Mouse (Mus musculus): ENCODE results near the gene Gm37240. TPM values are rescaled to one million over a fixed set of nuclear protein-coding genes. Genes with fewer than 3 reads are reported as not detected.

The Gm37240 gene
- polyA plus RNA-seq, 1 experiment from 2014 or later: 0.43 TPM

DNA sequence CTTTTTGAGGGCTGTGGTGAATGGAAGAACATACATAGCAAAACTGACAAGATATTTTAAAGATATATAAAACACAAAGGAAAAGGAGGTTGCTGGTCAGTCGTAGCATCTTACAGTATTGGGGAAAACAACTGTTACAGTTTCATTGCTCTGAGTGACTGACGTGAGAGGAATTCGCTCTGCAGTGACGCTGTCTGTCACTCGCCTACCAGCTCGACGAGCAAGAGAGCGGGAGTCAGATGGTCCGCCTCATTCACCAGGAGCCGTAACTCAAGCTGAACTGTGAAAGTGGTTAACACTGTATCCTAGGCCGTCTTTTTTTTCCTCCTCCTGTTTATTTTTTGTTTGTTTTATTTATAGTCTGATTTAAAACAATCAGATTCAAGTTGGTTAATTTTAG, 908.6 kb downstream of the Gm37240 start:
- Histone ChIP-seq H3K4me3 (ENCODE audit: low read depth, low read length) (no peak overlapping the region), H3K36me3 (ENCODE audit: control insufficient read depth, insufficient read depth, low read length) (peaks cover 4% of the 10 kb centered on the region; the same call in 1 of the 2 replicates), H3K27ac (ENCODE audit: low read depth, low read length) (no peak overlapping the region), H3K4me1 (replicated peaks; ENCODE audit: control insufficient read depth, insufficient read depth, low read length) (no peaks in the 10 kb centered on the region), H3K27me3 (ENCODE audit: control insufficient read depth, insufficient read depth, low read length) (no peaks in the 10 kb centered on the region), H3K4me2 (ENCODE audit: low read depth, low read length, severe bottlenecking) (no peak overlapping the region), H3K9me3 (ENCODE audit: control insufficient read depth, low read length) (no peaks in the 10 kb centered on the region), H3K9ac (ENCODE audit: low read length) (no peak overlapping the region)
- WGBS: 95% methylated on average over 11 of the region's 11 CpGs
- DNase-seq (ENCODE audit: low spot score) (no peak), ATAC-seq (replicated peaks; ENCODE audit: low FRiP score) (no peak)

DNA sequence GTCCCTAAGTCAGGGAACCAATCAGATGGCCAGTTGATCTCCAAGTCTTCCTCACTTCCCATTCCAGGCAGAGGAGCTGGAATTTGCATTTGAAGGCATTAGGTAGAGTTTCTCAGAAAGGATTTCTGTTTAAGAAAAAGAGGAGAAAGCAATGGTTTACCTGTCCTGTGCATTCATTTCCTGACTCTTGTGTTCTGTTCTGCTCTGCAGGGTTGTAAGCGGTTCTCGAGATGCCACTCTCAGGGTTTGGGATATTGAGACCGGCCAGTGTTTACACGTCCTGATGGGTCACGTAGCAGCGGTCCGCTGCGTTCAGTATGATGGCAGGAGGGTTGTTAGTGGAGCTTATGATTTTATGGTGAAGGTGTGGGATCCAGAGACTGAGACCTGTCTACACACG, 913.1 kb downstream of the Gm37240 start:
- DNase-seq (ENCODE audit: low spot score) (no peak), ATAC-seq (replicated peaks; ENCODE audit: low FRiP score) (no peak)
- 98% methylated on average over 9 of the region's 9 CpGs for WGBS
- H3K9ac ChIP-seq (ENCODE audit: low read length): no peak overlapping the region
- no peak overlapping the region for H3K27ac ChIP-seq (ENCODE audit: low read depth, low read length)
- H3K27me3 ChIP-seq (ENCODE audit: control insufficient read depth, insufficient read depth, low read length): no peaks in the 10 kb centered on the region
- no peak overlapping the region for H3K4me3 ChIP-seq (ENCODE audit: low read depth, low read length)
- H3K36me3 ChIP-seq (ENCODE audit: control insufficient read depth, insufficient read depth, low read length): peaks cover 4% of the 10 kb centered on the region; the same call in 1 of the 2 replicates
- no peaks in the 10 kb centered on the region for H3K9me3 ChIP-seq (ENCODE audit: control insufficient read depth, low read length)
- H3K4me2 ChIP-seq (ENCODE audit: low read depth, low read length, severe bottlenecking): no peak overlapping the region
- H3K4me1 ChIP-seq (replicated peaks; ENCODE audit: control insufficient read depth, insufficient read depth, low read length): no peaks in the 10 kb centered on the region

GRCm38 (mm10) chr3:84972881-84973280, 914.4 kb downstream of the Gm37240 start:
- 91% methylated on average over 2 of the region's 2 CpGs for WGBS
- H3K4me1 ChIP-seq (replicated peaks; ENCODE audit: control insufficient read depth, insufficient read depth, low read length): no peaks in the 10 kb centered on the region
- DNase-seq (ENCODE audit: low spot score) (no peak), ATAC-seq (replicated peaks; ENCODE audit: low FRiP score) (no peak)
- H3K9ac ChIP-seq (ENCODE audit: low read length): no peak overlapping the region
- H3K9me3 ChIP-seq (ENCODE audit: control insufficient read depth, low read length): no peaks in the 10 kb centered on the region
- H3K4me2 ChIP-seq (ENCODE audit: low read depth, low read length, severe bottlenecking): no peak overlapping the region
- H3K27ac ChIP-seq (ENCODE audit: low read depth, low read length): no peak overlapping the region
- no peak overlapping the region for H3K4me3 ChIP-seq (ENCODE audit: low read depth, low read length)
- peaks cover 7% of the 10 kb centered on the region; the same call in 1 of the 2 replicates for H3K36me3 ChIP-seq (ENCODE audit: control insufficient read depth, insufficient read depth, low read length)
- no peaks in the 10 kb centered on the region for H3K27me3 ChIP-seq (ENCODE audit: control insufficient read depth, insufficient read depth, low read length)

DNA sequence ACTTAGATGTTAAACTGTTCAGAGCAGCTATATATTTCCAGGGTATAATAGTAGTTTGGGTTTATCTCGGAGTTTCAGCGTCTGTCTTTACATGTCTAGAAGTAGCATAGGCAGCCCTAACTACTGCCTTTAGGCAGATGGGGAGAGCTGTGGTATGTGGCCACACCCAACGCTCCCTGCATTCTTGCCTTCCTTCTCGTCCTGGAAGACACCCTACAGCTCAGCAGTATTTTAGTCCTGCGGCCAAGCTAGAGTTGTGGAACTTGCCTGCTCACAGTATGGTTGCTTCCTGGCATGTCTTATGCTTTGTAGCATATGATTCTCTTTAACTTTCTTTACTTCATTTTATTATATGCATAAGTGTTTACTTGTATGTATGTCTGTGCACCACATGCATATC, 915.8 kb downstream of the Gm37240 start:
- 88% methylated on average over 5 of the region's 5 CpGs for WGBS
- Histone ChIP-seq H3K27me3 (ENCODE audit: control insufficient read depth, insufficient read depth, low read length) (no peaks in the 10 kb centered on the region), H3K9ac (ENCODE audit: low read length) (no peak overlapping the region), H3K4me1 (replicated peaks; ENCODE audit: control insufficient read depth, insufficient read depth, low read length) (no peaks in the 10 kb centered on the region), H3K36me3 (ENCODE audit: control insufficient read depth, insufficient read depth, low read length) (peaks cover 7% of the 10 kb centered on the region; the same call in 1 of the 2 replicates), H3K4me2 (ENCODE audit: low read depth, low read length, severe bottlenecking) (no peak overlapping the region), H3K27ac (ENCODE audit: low read depth, low read length) (no peak overlapping the region), H3K4me3 (ENCODE audit: low read depth, low read length) (no peak overlapping the region), H3K9me3 (ENCODE audit: control insufficient read depth, low read length) (no peaks in the 10 kb centered on the region)
- no peak for DNase-seq (ENCODE audit: low spot score)
- no peak for ATAC-seq (replicated peaks; ENCODE audit: low FRiP score)

DNA sequence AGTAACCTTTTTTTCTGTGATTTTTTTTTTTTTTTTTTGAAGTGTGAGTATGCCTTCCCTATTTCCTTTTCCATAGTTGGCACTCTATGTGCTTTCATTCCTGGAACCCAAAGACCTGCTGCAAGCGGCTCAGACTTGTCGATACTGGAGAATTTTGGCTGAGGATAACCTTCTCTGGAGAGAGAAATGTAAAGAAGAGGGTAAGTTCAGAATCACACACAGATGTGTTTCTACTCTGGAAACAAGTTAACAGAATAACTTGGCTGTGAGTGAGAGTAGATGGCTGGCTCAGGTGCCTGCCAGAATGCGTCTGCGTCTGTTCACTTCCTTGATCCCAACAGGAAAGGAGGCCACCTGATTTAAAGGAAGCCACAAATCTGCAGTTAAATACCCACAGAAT, 920.0 kb downstream of the Gm37240 start:
- Histone ChIP-seq H3K27ac (ENCODE audit: low read depth, low read length) (no peak overlapping the region), H3K4me2 (ENCODE audit: low read depth, low read length, severe bottlenecking) (no peak overlapping the region), H3K27me3 (ENCODE audit: control insufficient read depth, insufficient read depth, low read length) (no peaks in the 10 kb centered on the region), H3K36me3 (ENCODE audit: control insufficient read depth, insufficient read depth, low read length) (peaks cover 3% of the 10 kb centered on the region; the same call in 1 of the 2 replicates), H3K4me3 (ENCODE audit: low read depth, low read length) (no peak overlapping the region), H3K9ac (ENCODE audit: low read length) (no peak overlapping the region), H3K4me1 (replicated peaks; ENCODE audit: control insufficient read depth, insufficient read depth, low read length) (no peaks in the 10 kb centered on the region), H3K9me3 (ENCODE audit: control insufficient read depth, low read length) (no peaks in the 10 kb centered on the region)
- DNase-seq (ENCODE audit: low spot score) (no peak), ATAC-seq (replicated peaks; ENCODE audit: low FRiP score) (no peak)
- 93% methylated on average over 4 of the region's 4 CpGs for WGBS

GRCm38 (mm10) chr3:84965156-84965555, 922.2 kb downstream of the Gm37240 start:
- DNase-seq (ENCODE audit: low spot score): no peak
- 93% methylated on average over 5 of the region's 5 CpGs for WGBS
- H3K9me3 ChIP-seq (ENCODE audit: control insufficient read depth, low read length): no peaks in the 10 kb centered on the region
- no peak overlapping the region for H3K27ac ChIP-seq (ENCODE audit: low read depth, low read length)
- no peak overlapping the region for H3K4me2 ChIP-seq (ENCODE audit: low read depth, low read length, severe bottlenecking)
- no peak for ATAC-seq (replicated peaks; ENCODE audit: low FRiP score)
- H3K9ac ChIP-seq (ENCODE audit: low read length): no peak overlapping the region
- no peaks in the 10 kb centered on the region for H3K4me1 ChIP-seq (replicated peaks; ENCODE audit: control insufficient read depth, insufficient read depth, low read length)
- H3K36me3 ChIP-seq (ENCODE audit: control insufficient read depth, insufficient read depth, low read length): peaks cover 3% of the 10 kb centered on the region; the same call in 1 of the 2 replicates
- H3K4me3 ChIP-seq (ENCODE audit: low read depth, low read length): no peak overlapping the region
- no peaks in the 10 kb centered on the region for H3K27me3 ChIP-seq (ENCODE audit: control insufficient read depth, insufficient read depth, low read length)

GRCm38 (mm10) chr3:84955857-84956256, 931.5 kb downstream of the Gm37240 start:
- Histone ChIP-seq H3K9me3 (ENCODE audit: control insufficient read depth, low read length) (no peaks in the 10 kb centered on the region), H3K4me2 (ENCODE audit: low read depth, low read length, severe bottlenecking) (no peak overlapping the region), H3K4me3 (ENCODE audit: low read depth, low read length) (no peak overlapping the region), H3K9ac (ENCODE audit: low read length) (no peak overlapping the region), H3K4me1 (replicated peaks; ENCODE audit: control insufficient read depth, insufficient read depth, low read length) (peaks cover 4% of the 10 kb centered on the region; the same call in 1 of the 2 replicates), H3K27me3 (ENCODE audit: control insufficient read depth, insufficient read depth, low read length) (no peaks in the 10 kb centered on the region), H3K27ac (ENCODE audit: low read depth, low read length) (no peak overlapping the region), H3K36me3 (ENCODE audit: control insufficient read depth, insufficient read depth, low read length) (no peaks in the 10 kb centered on the region)
- WGBS: 54% methylated on average over 4 of the region's 4 CpGs
- no peak for ATAC-seq (replicated peaks; ENCODE audit: low FRiP score)
- no peak for DNase-seq (ENCODE audit: low spot score)

DNA sequence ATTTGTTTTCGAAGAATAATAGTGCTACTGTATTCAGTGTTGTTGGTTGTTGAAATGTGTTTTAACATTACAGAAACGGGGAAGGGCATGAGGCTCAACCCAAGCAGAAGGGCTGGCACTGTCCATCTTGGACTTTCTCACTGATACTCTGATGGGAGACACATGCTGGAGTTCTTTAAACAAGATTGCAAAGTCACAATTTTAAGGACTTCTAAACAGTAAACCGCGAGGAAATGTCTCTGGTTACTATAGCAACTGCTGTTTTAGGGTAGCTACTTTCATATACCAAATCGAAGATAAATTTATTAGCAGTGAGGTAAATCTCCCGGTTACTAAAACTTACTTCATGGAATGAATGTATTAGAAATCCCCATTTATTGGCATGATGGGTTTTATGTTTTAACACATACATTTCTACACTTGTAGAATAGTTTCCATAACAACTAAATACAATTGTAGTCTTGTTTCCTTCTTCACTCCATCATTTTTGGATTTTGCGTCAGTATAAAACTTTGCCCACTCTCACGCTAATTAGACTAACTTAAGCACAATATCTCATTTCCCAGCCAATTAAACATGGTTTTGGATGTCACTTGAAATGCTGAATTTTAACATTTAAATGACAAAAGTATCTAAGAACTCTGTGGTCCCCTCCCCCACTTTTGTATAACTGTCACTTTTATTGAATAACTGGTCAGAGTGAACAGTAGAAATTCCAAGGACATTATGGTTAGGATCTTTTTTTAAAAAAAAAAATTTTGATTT, 932.1 kb downstream of the Gm37240 start:
- Histone ChIP-seq H3K9ac (ENCODE audit: low read length) (no peak overlapping the region), H3K4me2 (ENCODE audit: low read depth, low read length, severe bottlenecking) (peak overlapping the region; percentile 0; the same call in 1 of the 2 replicates), H3K9me3 (ENCODE audit: control insufficient read depth, low read length) (no peaks in the 10 kb centered on the region), H3K4me3 (ENCODE audit: low read depth, low read length) (no peak overlapping the region), H3K36me3 (ENCODE audit: control insufficient read depth, insufficient read depth, low read length) (no peaks in the 10 kb centered on the region), H3K27me3 (ENCODE audit: control insufficient read depth, insufficient read depth, low read length) (no peaks in the 10 kb centered on the region), H3K27ac (ENCODE audit: low read depth, low read length) (no peak overlapping the region), H3K4me1 (replicated peaks; ENCODE audit: control insufficient read depth, insufficient read depth, low read length) (peaks cover 4% of the 10 kb centered on the region; the same call in 1 of the 2 replicates)
- DNase-seq (ENCODE audit: low spot score) (no peak), ATAC-seq (replicated peaks; ENCODE audit: low FRiP score) (no peak)
- 62% methylated on average over 8 of the region's 8 CpGs for WGBS

Measured in forebrain, embryonic 11.5 days (tissue).